Mouse (Mus musculus): ENCODE results near the gene Btbd1. TPM values are rescaled to one million over a fixed set of nuclear protein-coding genes. Genes with fewer than 3 reads are reported as not detected.
A peak's percentile ranks its signal among the peaks of the same experiment; 100 is the strongest.

Btbd1 gene
- polyA plus RNA-seq, 1 experiment from 2014 or later, result 86.0 TPM

DNA sequence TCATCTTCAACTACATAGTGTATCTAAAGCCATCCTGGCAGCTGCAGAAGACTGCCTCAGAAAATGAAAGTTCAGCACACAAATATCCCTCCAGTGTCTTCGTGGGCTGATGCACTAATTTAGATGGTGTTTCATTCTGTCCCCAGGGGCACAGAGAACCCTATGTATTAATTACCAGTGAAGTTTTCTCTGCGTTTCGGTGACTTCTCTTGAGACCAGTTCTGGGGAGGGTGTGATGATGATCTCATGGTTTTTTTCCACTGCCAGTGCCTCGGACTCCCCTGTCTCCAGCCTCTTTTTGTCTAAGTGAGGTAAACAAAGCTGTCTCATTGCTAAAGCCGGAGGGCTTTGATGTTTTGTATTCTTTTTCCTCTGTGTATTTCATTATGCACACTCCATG lies 53.9 kb downstream of the Btbd1 start:
- WGBS, result 79% methylated on average over 5 of the region's 5 CpGs
- no peaks in the 10 kb centered on the region for H3K27me3 ChIP-seq
- H3K27ac ChIP-seq, result no peak overlapping the region
- no peak overlapping the region for H3K9ac ChIP-seq
- 0 out of 2 replicates have a peak, but pooled peaks cover under 1% of the 10 kb centered on the region for H3K9me3 ChIP-seq
- H3K4me2 ChIP-seq (replicated peaks), result no peak overlapping the region
- H3K4me1 ChIP-seq, result no peaks in the 10 kb centered on the region
- peaks cover 19% of the 10 kb centered on the region for H3K36me3 ChIP-seq
- H3K4me3 ChIP-seq, result no peak overlapping the region
- no peak for ATAC-seq (ENCODE audit: insufficient number of reproducible peaks, insufficient read depth, low FRiP score, low TSS enrichment)

DNA sequence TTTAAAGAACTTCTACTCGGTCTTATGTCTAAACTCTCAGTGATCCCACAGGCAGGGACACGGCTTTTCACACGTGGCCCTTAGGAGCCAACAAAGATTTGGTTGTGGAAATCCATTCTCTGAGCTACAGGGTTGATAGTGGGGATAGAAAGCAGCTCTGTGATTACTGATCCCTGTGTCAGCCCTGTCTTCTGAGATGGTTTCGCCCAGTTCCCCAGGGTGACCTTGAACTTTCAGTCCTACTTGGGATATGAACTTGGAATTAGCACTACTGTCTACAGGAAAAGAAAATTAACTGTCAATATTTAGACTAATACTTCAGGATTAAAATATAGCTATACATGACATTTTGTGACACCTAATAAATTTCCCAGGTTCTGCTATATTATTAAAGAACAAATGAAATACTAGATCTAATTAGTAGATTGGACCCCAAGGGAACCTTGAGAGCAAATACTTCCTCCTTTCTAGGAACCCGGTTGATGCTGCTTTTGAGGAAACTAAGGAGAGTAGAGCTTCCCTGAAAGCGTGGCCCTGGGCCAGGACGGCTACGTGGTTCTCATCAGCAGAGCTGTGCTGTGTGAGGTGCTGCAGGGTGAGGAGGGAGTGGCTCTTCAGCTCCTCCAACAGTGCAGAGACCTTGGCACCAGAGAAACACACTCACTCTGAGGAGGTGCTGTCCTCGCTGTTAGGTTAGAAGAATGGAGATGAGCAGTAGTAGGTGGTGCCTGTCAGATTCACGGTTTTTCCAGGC lies 56.3 kb downstream of the Btbd1 start:
- Histone ChIP-seq H3K4me3 (no peak overlapping the region), H3K9me3 (no peaks in the 10 kb centered on the region), H3K36me3 (0 out of 2 replicates have a peak, but pooled peaks cover 4% of the 10 kb centered on the region), H3K27me3 (no peaks in the 10 kb centered on the region), H3K4me2 (replicated peaks) (no peak overlapping the region), H3K9ac (no peak overlapping the region), H3K4me1 (no peaks in the 10 kb centered on the region), H3K27ac (no peak overlapping the region)
- ATAC-seq (ENCODE audit: insufficient number of reproducible peaks, insufficient read depth, low FRiP score, low TSS enrichment), result no peak
- 78% methylated on average over 10 of the region's 10 CpGs for WGBS

GRCm38 (mm10) chr7:81763110-81763845 lies 66.0 kb downstream of the Btbd1 start:
- Histone ChIP-seq H3K36me3 (no peaks in the 10 kb centered on the region), H3K9me3 (no peaks in the 10 kb centered on the region), H3K27ac (peak overlapping the region; percentile 85), H3K27me3 (no peaks in the 10 kb centered on the region), H3K4me1 (peaks cover 17% of the 10 kb centered on the region; the same call in 1 of the 2 replicates), H3K4me2 (replicated peaks) (peak overlapping the region; percentile 72), H3K4me3 (peak overlapping the region; percentile 96), H3K9ac (peak overlapping the region; percentile 80)
- 2% methylated on average over 60 of the region's 60 CpGs for WGBS
- peak; percentile 77 for ATAC-seq (ENCODE audit: insufficient number of reproducible peaks, insufficient read depth, low FRiP score, low TSS enrichment)

DNA sequence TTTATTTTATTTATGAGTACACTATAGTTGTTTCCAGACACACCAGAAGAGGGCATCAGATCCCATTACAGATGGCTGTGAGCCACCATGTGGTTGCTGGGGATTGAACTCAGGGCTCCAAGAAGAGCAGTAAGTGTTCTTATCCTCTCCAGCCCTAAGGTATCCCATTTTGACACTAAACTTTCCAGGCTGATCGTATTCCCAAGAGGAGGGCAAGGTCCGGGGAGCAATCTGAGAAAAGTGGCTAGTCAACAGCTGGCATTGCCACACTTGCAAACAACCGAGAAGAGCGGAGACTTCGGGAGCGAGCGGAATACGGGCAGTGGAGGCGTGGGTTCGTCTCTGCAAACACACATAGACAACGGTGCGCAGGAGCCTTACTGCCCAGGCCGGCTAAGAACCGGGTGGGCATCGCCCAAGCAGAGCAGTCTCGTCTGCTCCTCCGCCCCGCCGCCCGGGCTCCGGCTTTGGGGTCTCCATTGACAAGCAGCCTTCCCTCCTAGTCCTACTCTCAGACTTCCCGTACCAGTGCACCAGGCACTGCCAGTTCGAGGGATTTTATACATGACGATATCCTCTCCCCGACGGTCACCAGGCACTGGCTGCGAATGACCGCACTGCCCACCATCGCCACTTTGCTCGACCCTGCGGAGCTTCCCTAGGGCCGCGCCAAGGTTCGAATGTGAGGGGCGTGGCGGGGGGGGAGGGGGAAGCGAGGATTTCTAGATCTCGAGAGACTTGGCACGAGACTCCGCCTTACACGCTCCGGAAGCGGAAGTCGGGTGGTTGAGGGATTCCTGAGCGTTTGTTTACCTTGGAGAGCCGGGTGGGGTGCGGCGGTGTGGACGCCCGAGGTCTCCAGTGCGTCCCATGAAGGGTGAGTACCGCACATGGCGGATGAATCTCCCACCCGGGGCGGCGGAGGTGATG lies 66.8 kb downstream of the Btbd1 start, which contains the start of gene Ramac:
Gene Ramac (plus strand): TSS at position 746 of the 930 bp plus-strand sequence.
- Histone ChIP-seq H3K4me1 (peaks cover 17% of the 10 kb centered on the region; the same call in 1 of the 2 replicates), H3K4me3 (peak within 1 kb of the TSS; percentile 96), H3K27me3 (no peaks in the 10 kb centered on the region), H3K9ac (peak within 1 kb of the TSS; percentile 80), H3K36me3 (no peaks in the 10 kb centered on the region), H3K9me3 (no peaks in the 10 kb centered on the region), H3K27ac (peak within 1 kb of the TSS; percentile 85), H3K4me2 (replicated peaks) (peak within 1 kb of the TSS; percentile 72)
- ATAC-seq (ENCODE audit: insufficient number of reproducible peaks, insufficient read depth, low FRiP score, low TSS enrichment), result peak; percentile 93
- under 1% methylated on average over 56 of the region's 56 CpGs for WGBS

DNA sequence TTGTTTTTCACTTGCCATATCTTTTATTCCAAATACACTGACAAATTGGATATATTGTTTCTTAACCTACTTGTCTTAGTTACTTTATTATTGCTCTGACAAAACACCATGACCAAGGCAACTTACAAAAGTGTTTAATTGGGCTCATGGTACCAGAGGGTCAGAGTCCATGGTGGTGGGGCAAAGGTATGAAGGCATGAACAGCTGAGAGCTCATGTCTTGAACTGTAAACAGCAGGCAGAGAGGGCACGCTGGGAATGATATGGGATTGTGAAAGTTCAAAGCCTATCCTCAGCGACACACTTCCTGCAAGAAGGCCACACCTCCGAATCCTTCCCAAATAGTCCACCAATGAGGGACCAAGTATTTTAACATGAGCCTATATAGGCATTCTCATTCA lies 81.3 kb downstream of the Btbd1 start:
- H3K4me2 ChIP-seq (replicated peaks), result no peak overlapping the region
- no peak for ATAC-seq (ENCODE audit: insufficient number of reproducible peaks, insufficient read depth, low FRiP score, low TSS enrichment)
- WGBS, result 83% methylated on average over 3 of the region's 3 CpGs

GRCm38 (mm10) chr7:81744145-81744544 lies 85.1 kb downstream of the Btbd1 start:
- Histone ChIP-seq H3K4me1 (no peaks in the 10 kb centered on the region), H3K27ac (no peak overlapping the region), H3K27me3 (no peaks in the 10 kb centered on the region), H3K36me3 (no peaks in the 10 kb centered on the region), H3K9me3 (no peaks in the 10 kb centered on the region), H3K4me2 (replicated peaks) (no peak overlapping the region), H3K4me3 (no peak overlapping the region), H3K9ac (no peak overlapping the region)
- WGBS, result 74% methylated on average over 4 of the region's 4 CpGs
- no peak for ATAC-seq (ENCODE audit: insufficient number of reproducible peaks, insufficient read depth, low FRiP score, low TSS enrichment)

More for the DNA sequence above, 81.3 kb downstream of the Btbd1 start:
- Histone ChIP-seq H3K36me3 (no peaks in the 10 kb centered on the region), H3K27me3 (no peaks in the 10 kb centered on the region), H3K4me1 (no peaks in the 10 kb centered on the region), H3K4me3 (no peak overlapping the region), H3K9me3 (no peaks in the 10 kb centered on the region), H3K9ac (no peak overlapping the region), H3K27ac (no peak overlapping the region)

Other genes with a start within 250 kb of the Btbd1 start
- gene Homer2, start 121.9 kb downstream of the Btbd1 start, polyA plus RNA-seq (2016; fragmentation: Nextera tagmentation; extraction: Ambion mirVana), result 27.7 and 30.5 TPM in 2 replicates
- gene Ramac, start 66.5 kb downstream of the Btbd1 start, polyA plus RNA-seq (2016; fragmentation: Nextera tagmentation; extraction: Ambion mirVana), result 119 and 122 TPM in 2 replicates
- gene 3110040N11Rik, start 40.0 kb downstream of the Btbd1 start, polyA plus RNA-seq (2016; fragmentation: Nextera tagmentation; extraction: Ambion mirVana), result 45.8 and 54.4 TPM in 2 replicates
- gene Gm10160, start 26.4 kb upstream of the Btbd1 start, polyA plus RNA-seq (2016; fragmentation: Nextera tagmentation; extraction: Ambion mirVana), result not detected in 2 replicates
- gene Tm6sf1, start 29.6 kb upstream of the Btbd1 start, polyA plus RNA-seq (2016; fragmentation: Nextera tagmentation; extraction: Ambion mirVana), result 15.8 and 16.0 TPM in 2 replicates
- 34.7 and 35.7 TPM in 2 replicates for gene Hdgfl3, start 105.0 kb upstream of the Btbd1 start, polyA plus RNA-seq (2016; fragmentation: Nextera tagmentation; extraction: Ambion mirVana)
- 4.5 and 5.2 TPM in 2 replicates for gene Bnc1, start 162.9 kb upstream of the Btbd1 start, polyA plus RNA-seq (2016; fragmentation: Nextera tagmentation; extraction: Ambion mirVana)

All from embryonic facial prominence, embryonic 12.5 days (tissue).